Mouse (Mus musculus): ENCODE measurements around the gene Spen. TPM values are rescaled to one million over a fixed set of nuclear protein-coding genes. Genes with fewer than 3 reads are reported as not detected.
A peak's percentile ranks its signal among the peaks of the same experiment; 100 is the strongest.

Spen gene
- polyA plus RNA-seq, 1 experiment from 2014 or later = 12.4 TPM

GRCm38 (mm10) chr4:141463472-141463871 is 74.9 kb downstream of the Spen start:
- Histone ChIP-seq H3K4me2 (ENCODE audit: low read depth, severe bottlenecking) (no peak overlapping the region), H3K9me3 (ENCODE audit: control insufficient read depth, low read length) (no peaks in the 10 kb centered on the region), H3K4me3 (ENCODE audit: low read depth, low read length) (no peak overlapping the region), H3K27me3 (ENCODE audit: control insufficient read depth, insufficient read depth, low read length) (no peaks in the 10 kb centered on the region), H3K4me1 (ENCODE audit: control insufficient read depth, insufficient read depth, low read length) (peaks cover 4% of the 10 kb centered on the region), H3K36me3 (ENCODE audit: control insufficient read depth, insufficient read depth, low read length) (peaks cover 43% of the 10 kb centered on the region), H3K27ac (replicated peaks; ENCODE audit: low read depth, low read length) (no peak overlapping the region), H3K9ac (ENCODE audit: low read length) (no peak overlapping the region)
- 85% methylated on average over 14 of the region's 14 CpGs for WGBS
- DNase-seq (ENCODE audit: low spot score) (no peak), ATAC-seq (ENCODE audit: insufficient number of reproducible peaks, low FRiP score, low TSS enrichment, low read depth) (no peak)

- H3K4me3 ChIP-seq (ENCODE audit: low read depth, low read length) = no peak overlapping the region
- H3K4me2 ChIP-seq (ENCODE audit: low read depth, severe bottlenecking) = no peak overlapping the region
- no peak overlapping the region for H3K27ac ChIP-seq (replicated peaks; ENCODE audit: low read depth, low read length)
- no peak overlapping the region for H3K9ac ChIP-seq (ENCODE audit: low read length)
- peaks cover 11% of the 10 kb centered on the region for H3K4me1 ChIP-seq (ENCODE audit: control insufficient read depth, insufficient read depth, low read length)
- peaks cover 35% of the 10 kb centered on the region for H3K36me3 ChIP-seq (ENCODE audit: control insufficient read depth, insufficient read depth, low read length)
- 94% methylated on average over 12 of the region's 12 CpGs for WGBS
- H3K27me3 ChIP-seq (ENCODE audit: control insufficient read depth, insufficient read depth, low read length) = no peaks in the 10 kb centered on the region
- DNase-seq (ENCODE audit: low spot score) = no peak
- no peak for ATAC-seq (ENCODE audit: insufficient number of reproducible peaks, low FRiP score, low TSS enrichment, low read depth)
- no peaks in the 10 kb centered on the region for H3K9me3 ChIP-seq (ENCODE audit: control insufficient read depth, low read length)
Observed at GRCm38 (mm10) chr4:141461576-141461975, 76.8 kb downstream of the Spen start.

- no peak overlapping the region for H3K9ac ChIP-seq (ENCODE audit: low read length)
- H3K27me3 ChIP-seq (ENCODE audit: control insufficient read depth, insufficient read depth, low read length) = no peaks in the 10 kb centered on the region
- no peak overlapping the region for H3K4me3 ChIP-seq (ENCODE audit: low read depth, low read length)
- H3K9me3 ChIP-seq (ENCODE audit: control insufficient read depth, low read length) = no peaks in the 10 kb centered on the region
- 76% methylated on average over 12 of the region's 12 CpGs for WGBS
- H3K27ac ChIP-seq (replicated peaks; ENCODE audit: low read depth, low read length) = no peak overlapping the region
- peaks cover 31% of the 10 kb centered on the region for H3K36me3 ChIP-seq (ENCODE audit: control insufficient read depth, insufficient read depth, low read length)
- H3K4me2 ChIP-seq (ENCODE audit: low read depth, severe bottlenecking) = no peak overlapping the region
- H3K4me1 ChIP-seq (ENCODE audit: control insufficient read depth, insufficient read depth, low read length) = peaks cover 11% of the 10 kb centered on the region
- ATAC-seq (ENCODE audit: insufficient number of reproducible peaks, low FRiP score, low TSS enrichment, low read depth) = no peak
- DNase-seq (ENCODE audit: low spot score) = no peak
Observed at GRCm38 (mm10) chr4:141461088-141461487, 77.3 kb downstream of the Spen start.

GRCm38 (mm10) chr4:141460481-141460880 is 77.9 kb downstream of the Spen start:
- WGBS = 95% methylated on average over 4 of the region's 4 CpGs
- H3K4me1 ChIP-seq (ENCODE audit: control insufficient read depth, insufficient read depth, low read length) = peaks cover 11% of the 10 kb centered on the region
- H3K4me2 ChIP-seq (ENCODE audit: low read depth, severe bottlenecking) = no peak overlapping the region
- ATAC-seq (ENCODE audit: insufficient number of reproducible peaks, low FRiP score, low TSS enrichment, low read depth) = no peak
- no peak for DNase-seq (ENCODE audit: low spot score)
- peaks cover 28% of the 10 kb centered on the region for H3K36me3 ChIP-seq (ENCODE audit: control insufficient read depth, insufficient read depth, low read length)
- no peaks in the 10 kb centered on the region for H3K9me3 ChIP-seq (ENCODE audit: control insufficient read depth, low read length)
- no peak overlapping the region for H3K4me3 ChIP-seq (ENCODE audit: low read depth, low read length)
- no peak overlapping the region for H3K27ac ChIP-seq (replicated peaks; ENCODE audit: low read depth, low read length)
- H3K27me3 ChIP-seq (ENCODE audit: control insufficient read depth, insufficient read depth, low read length) = no peaks in the 10 kb centered on the region
- H3K9ac ChIP-seq (ENCODE audit: low read length) = no peak overlapping the region

GRCm38 (mm10) chr4:141459766-141460165 is 78.6 kb downstream of the Spen start:
- Histone ChIP-seq H3K27me3 (ENCODE audit: control insufficient read depth, insufficient read depth, low read length) (no peaks in the 10 kb centered on the region), H3K4me1 (ENCODE audit: control insufficient read depth, insufficient read depth, low read length) (peaks cover 11% of the 10 kb centered on the region), H3K4me3 (ENCODE audit: low read depth, low read length) (no peak overlapping the region), H3K27ac (replicated peaks; ENCODE audit: low read depth, low read length) (no peak overlapping the region), H3K4me2 (ENCODE audit: low read depth, severe bottlenecking) (no peak overlapping the region), H3K9ac (ENCODE audit: low read length) (no peak overlapping the region), H3K36me3 (ENCODE audit: control insufficient read depth, insufficient read depth, low read length) (peaks cover 21% of the 10 kb centered on the region), H3K9me3 (ENCODE audit: control insufficient read depth, low read length) (no peaks in the 10 kb centered on the region)
- no peak for DNase-seq (ENCODE audit: low spot score)
- ATAC-seq (ENCODE audit: insufficient number of reproducible peaks, low FRiP score, low TSS enrichment, low read depth) = no peak
- WGBS = 90% methylated on average over 9 of the region's 9 CpGs

- 72% methylated on average over 3 of the region's 3 CpGs for WGBS
- Histone ChIP-seq H3K27ac (replicated peaks; ENCODE audit: low read depth, low read length) (no peak overlapping the region; the same call in 1 of the 2 replicates), H3K4me2 (ENCODE audit: low read depth, severe bottlenecking) (no peak overlapping the region), H3K4me1 (ENCODE audit: control insufficient read depth, insufficient read depth, low read length) (peaks cover 11% of the 10 kb centered on the region), H3K4me3 (ENCODE audit: low read depth, low read length) (no peak overlapping the region), H3K36me3 (ENCODE audit: control insufficient read depth, insufficient read depth, low read length) (peaks cover 14% of the 10 kb centered on the region; the same call in 1 of the 2 replicates), H3K9ac (ENCODE audit: low read length) (no peak overlapping the region), H3K27me3 (ENCODE audit: control insufficient read depth, insufficient read depth, low read length) (no peaks in the 10 kb centered on the region), H3K9me3 (ENCODE audit: control insufficient read depth, low read length) (no peaks in the 10 kb centered on the region)
- no peak for DNase-seq (ENCODE audit: low spot score)
- no peak for ATAC-seq (ENCODE audit: insufficient number of reproducible peaks, low FRiP score, low TSS enrichment, low read depth)
Observed at GRCm38 (mm10) chr4:141458888-141459287, 79.5 kb downstream of the Spen start.

GRCm38 (mm10) chr4:141458236-141458635 is 80.2 kb downstream of the Spen start:
- DNase-seq (ENCODE audit: low spot score) (peak; percentile 55), ATAC-seq (ENCODE audit: insufficient number of reproducible peaks, low FRiP score, low TSS enrichment, low read depth) (peak; percentile 23; the same call in 1 of the 2 replicates)
- WGBS = 11% methylated on average over 7 of the region's 7 CpGs
- Histone ChIP-seq H3K27me3 (ENCODE audit: control insufficient read depth, insufficient read depth, low read length) (no peaks in the 10 kb centered on the region), H3K4me2 (ENCODE audit: low read depth, severe bottlenecking) (no peak overlapping the region), H3K9ac (ENCODE audit: low read length) (peak overlapping the region; percentile 27; the same call in 1 of the 2 replicates), H3K4me1 (ENCODE audit: control insufficient read depth, insufficient read depth, low read length) (peaks cover 11% of the 10 kb centered on the region), H3K27ac (replicated peaks; ENCODE audit: low read depth, low read length) (0 out of 2 replicates have a peak overlapping the region, but pooled peaks have one; percentile 5), H3K36me3 (ENCODE audit: control insufficient read depth, insufficient read depth, low read length) (peaks cover 8% of the 10 kb centered on the region; the same call in 1 of the 2 replicates), H3K9me3 (ENCODE audit: control insufficient read depth, low read length) (no peaks in the 10 kb centered on the region), H3K4me3 (ENCODE audit: low read depth, low read length) (no peak overlapping the region)

GRCm38 (mm10) chr4:141456193-141456938 is 82.0 kb downstream of the Spen start:
- Histone ChIP-seq H3K4me1 (ENCODE audit: control insufficient read depth, insufficient read depth, low read length) (peaks cover 11% of the 10 kb centered on the region), H3K4me2 (ENCODE audit: low read depth, severe bottlenecking) (no peak overlapping the region), H3K27me3 (ENCODE audit: control insufficient read depth, insufficient read depth, low read length) (no peaks in the 10 kb centered on the region), H3K36me3 (ENCODE audit: control insufficient read depth, insufficient read depth, low read length) (peaks cover 11% of the 10 kb centered on the region; the same call in 1 of the 2 replicates), H3K9me3 (ENCODE audit: control insufficient read depth, low read length) (no peaks in the 10 kb centered on the region), H3K27ac (replicated peaks; ENCODE audit: low read depth, low read length) (no peak overlapping the region), H3K9ac (ENCODE audit: low read length) (no peak overlapping the region), H3K4me3 (ENCODE audit: low read depth, low read length) (no peak overlapping the region)
- no peak for ATAC-seq (ENCODE audit: insufficient number of reproducible peaks, low FRiP score, low TSS enrichment, low read depth)
- DNase-seq (ENCODE audit: low spot score) = no peak
- 94% methylated on average over 14 of the region's 14 CpGs for WGBS
